Mouse (Mus musculus): ENCODE results near the gene Inpp1.
"Not testable (repeated sequence)": the region's sequence is repeated elsewhere in the genome, so short reads cannot be mapped to it uniquely, and the experiment has no call there.

Gene Inpp1

DNA sequence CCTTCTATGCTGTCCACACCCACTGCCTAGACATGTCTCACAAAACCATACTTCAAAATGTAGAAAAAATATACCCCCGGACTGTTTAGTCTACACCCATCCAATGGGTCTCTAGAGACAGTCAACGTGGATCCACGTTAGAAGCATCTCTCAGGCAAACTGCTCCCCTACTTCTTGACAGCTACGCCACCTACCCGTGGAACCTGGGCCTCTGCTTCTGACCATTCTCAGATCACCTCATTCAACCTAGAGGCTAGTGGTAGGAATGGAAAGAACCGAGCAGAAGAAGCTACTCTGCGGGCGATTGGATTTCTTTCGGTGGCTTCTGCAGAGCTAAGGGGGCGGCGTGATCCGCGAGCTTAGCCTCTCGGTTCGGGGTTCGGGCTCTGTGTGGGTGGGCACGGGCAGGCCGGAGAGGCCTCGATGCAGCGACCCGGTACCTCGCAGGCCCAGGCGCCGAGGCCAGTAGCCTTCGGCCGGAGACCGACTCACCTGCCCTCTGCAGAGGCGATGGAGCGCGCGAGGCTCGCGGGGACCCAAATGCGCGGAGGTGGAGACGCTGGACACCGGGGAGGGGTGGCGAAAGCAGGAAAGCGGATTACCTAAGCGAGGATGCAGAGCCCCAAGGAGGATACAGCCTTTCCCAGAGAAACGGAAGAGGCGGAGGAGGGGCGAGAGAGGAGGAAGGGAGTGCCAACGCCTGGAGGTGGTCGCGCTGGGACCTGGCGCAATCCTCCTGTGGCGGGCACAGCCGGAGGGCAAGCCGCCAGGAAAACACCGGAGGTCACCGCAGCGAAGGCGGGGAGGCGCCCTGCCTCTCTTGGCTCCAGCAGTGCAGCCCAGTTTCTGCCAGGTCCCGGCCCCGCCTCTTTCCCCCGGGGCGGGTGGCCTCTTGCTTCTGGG is at the start of gene Inpp1:
TSS of gene Inpp1 (minus strand) at position 779 of the 903 bp plus-strand sequence.
- DNase-seq (ENCODE audit: low read depth in 1 of 2, low spot score in 2 of 2) = peak; percentile 30 to 61

DNA sequence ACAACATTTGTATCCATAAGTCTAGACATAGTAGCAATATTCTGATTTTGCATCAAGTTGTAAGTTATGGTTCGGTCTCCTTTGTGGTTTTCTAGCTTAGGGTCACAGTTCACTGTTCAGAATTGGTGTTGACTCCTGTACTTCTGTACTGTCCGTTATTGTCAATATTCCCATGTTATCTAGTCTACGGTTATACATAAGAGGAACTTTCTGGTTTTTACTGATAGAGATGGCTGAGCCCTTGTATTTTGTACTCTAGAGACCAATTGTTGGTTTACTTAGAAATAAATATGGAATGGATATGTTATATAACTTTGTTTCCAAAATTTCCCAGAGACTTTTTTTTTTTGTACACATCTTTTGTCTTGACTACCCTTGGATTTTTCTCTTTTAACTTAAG is 48.5 kb upstream of the Inpp1 start:
- no peak for DNase-seq (ENCODE audit: low read depth in 1 of 2, low spot score in 2 of 2)

DNA sequence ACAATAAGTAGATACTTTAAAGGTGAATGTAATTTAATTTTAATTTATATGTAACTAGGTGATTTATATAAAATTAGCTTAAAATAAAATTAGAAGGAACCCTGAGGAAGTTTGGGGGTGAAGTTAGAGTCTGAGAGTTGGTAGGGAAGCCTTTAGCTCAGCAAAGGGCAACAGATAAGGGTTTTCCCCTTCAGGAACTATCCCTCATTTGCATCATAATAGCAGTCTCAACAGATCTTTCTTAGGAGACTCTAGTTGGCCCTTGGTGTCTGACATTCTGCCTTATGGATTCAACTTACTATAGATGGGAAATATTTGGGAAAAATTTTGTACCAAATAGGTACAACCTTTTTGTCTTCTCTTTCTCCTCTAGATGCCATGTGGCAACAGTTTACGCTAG is 46.7 kb upstream of the Inpp1 start:
- no peak for DNase-seq (ENCODE audit: low read depth in 1 of 2, low spot score in 2 of 2)

- DNase-seq (ENCODE audit: low read depth in 1 of 2, low spot score in 2 of 2) = no peak
Observed at GRCm38 (mm10) chr1:52855904-52856601, 38.6 kb upstream of the Inpp1 start.

GRCm38 (mm10) chr1:52854029-52854428 is 36.5 kb upstream of the Inpp1 start:
- DNase-seq (ENCODE audit: low read depth in 1 of 2, low spot score in 2 of 2) = not testable (repeated sequence)

DNA sequence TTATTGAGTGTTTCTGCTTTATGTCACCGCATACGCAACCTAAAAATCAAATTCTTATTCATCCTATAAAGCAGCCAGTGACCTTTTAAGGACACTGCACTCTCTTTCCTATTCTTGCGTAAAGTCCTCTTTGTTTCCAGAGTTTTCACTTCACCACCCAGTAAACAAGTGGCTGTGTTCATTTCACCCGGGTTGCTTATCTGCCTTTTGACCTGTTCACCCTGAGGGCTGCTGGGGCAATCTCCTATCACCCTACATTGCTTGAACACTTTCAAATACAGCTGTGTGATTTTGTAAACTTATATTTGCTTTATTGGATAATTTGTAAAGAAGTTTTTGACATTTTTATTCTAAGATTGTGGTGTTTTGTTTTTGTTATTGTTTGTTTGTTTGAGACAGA is 31.9 kb upstream of the Inpp1 start:
- no peak for DNase-seq (ENCODE audit: low read depth in 1 of 2, low spot score in 2 of 2)

DNA sequence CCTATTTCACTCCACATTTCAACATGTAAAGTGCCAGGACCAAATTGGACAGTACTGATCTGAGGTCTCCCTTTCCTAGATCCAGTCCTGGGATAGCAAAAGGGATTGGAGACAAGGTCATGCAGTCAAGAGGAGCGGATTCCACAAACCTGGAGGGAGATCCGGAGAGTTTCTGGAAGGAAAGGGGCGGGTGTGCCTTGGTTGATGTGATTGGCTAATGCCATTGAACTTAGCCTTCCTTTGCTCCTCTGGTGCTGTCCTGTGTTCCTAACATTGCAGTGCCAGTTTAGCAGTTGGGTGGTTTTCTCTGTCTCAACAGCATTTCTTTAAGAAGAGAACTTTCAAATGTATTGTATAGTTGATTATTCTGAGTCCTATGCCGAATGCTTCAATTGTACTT is 29.1 kb upstream of the Inpp1 start:
- DNase-seq (ENCODE audit: low read depth in 1 of 2, low spot score in 2 of 2) = no peak

- DNase-seq (ENCODE audit: low read depth in 1 of 2, low spot score in 2 of 2) = peak; percentile 95 to 98
Observed at GRCm38 (mm10) chr1:52844782-52845665, 27.5 kb upstream of the Inpp1 start, which contains the start of gene Hibch. TSS of gene Hibch (plus strand) at chr1:52844929.

DNA sequence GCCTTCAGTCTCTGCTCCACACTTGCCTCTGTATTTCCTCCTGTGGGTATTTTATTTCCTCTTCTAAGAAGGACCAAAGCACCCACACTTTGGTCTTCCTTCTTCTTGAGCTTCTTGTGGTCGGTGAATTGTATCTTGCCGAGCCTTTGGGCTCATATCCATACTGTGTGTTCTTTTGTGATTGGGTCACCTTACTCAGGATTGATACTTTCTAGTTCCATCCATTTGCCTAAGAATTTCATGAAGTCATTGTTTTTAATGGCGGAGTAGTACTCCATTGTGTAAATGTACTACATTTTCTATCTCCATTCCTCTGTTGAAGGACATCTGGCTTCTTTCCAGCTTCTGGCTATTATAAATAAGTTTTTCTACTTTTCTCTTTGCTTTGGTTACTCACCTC is 26.9 kb upstream of the Inpp1 start:
- DNase-seq (ENCODE audit: low read depth in 1 of 2, low spot score in 2 of 2) = no peak

- DNase-seq (ENCODE audit: low read depth in 1 of 2, low spot score in 2 of 2) = no peak
Observed at GRCm38 (mm10) chr1:52839099-52839498, 21.6 kb upstream of the Inpp1 start.

DNA sequence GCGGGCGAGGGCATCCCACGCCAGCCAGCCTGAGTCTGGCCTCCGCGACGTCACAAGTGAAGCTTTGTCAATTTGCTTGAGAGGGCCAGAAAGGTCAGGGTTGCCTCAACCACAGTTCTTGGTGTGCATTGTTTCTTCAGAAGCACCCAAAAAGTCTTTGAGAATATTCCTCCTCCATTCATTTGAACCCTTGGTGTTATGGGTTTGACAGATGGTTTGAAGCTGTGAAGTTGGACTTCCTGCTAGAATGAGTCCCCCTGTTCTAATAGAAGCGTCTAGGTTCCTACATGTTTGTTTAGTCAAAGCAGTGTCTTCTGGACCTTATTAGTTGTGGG is 292 bp upstream of the Inpp1 start:
- DNase-seq (ENCODE audit: low read depth in 1 of 2, low spot score in 2 of 2) = no peak

DNA sequence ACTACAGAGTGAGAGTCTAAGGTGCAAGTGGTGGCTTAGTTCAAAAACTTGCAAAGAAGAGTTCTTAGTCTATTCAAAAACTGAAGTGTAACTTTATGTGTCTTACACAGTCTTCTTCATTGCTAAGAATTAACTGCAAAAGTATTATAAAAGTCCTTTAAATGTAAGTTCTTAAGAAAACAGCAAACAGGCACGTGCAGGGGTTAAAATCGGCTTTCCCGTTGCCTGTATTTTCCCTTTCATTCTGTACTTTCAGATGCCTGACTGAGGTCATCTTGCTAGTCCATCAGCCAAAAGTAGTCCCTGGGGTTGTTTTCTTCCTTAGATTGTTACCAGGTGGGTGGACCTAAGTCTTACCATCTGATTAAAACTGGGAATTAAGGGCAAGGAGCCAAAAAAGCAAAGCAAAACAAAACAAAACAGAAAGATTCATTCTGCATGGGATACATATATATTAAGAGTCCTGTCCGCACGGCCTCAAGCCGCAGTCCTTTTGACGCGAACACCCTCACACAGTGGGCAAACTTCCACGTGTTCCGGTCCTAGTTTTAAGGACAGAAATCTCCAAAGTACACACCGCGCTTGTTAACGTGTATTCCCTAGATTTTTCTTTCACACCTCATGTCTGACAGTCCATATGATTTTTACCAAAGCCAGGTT is 1.1 kb downstream of the Inpp1 start:
- no peak for DNase-seq (ENCODE audit: low read depth in 1 of 2, low spot score in 2 of 2)

GRCm38 (mm10) chr1:52808456-52808855 is 9.0 kb downstream of the Inpp1 start:
- no peak for DNase-seq (ENCODE audit: low read depth in 1 of 2, low spot score in 2 of 2)

DNA sequence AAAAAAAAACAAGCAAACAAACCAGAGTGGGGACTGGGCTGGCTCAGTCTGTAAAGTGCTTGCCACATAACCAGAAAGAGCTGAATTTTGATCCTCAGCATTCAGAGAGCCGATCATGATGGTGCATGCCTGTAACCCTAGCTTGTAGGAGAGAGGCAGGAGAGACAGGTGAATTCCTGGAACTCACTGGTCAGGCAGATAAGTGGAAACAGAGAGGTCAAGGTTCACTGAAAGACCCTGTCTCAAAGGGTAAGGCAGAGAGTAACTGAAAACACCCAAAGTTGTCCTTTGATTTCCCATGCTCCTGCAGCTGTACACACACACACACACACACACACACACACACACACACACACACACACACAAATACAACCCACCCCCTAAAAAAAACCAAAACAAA is 12.4 kb downstream of the Inpp1 start:
- no peak for DNase-seq (ENCODE audit: low read depth in 1 of 2, low spot score in 2 of 2)

DNA sequence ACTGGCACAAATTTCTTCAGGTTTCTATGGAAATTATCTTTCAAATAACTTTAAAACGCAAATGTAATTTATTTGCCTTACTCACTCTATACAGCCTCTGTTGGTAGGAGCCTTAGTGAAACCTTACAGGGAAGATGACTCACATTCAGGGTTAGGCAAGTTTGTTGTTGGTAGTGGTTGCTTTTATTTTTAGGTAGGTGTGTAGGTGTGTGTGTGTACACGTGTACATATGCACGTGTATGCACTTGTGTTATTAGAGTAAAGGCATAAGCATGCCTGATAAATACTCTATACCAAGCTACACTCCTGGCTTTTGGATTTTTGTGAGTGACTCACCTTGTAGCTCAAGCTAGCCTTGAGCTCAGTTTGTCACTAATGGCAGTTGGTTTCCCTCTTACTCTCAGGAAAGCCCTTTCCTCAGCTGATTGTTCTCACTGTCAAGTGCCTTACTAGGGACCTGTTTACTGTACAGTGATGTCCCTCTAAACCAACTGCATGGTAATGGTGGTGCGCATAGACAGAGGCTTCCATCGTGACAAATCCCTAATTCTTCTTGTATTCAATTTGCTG is 15.0 kb downstream of the Inpp1 start:
- no peak for DNase-seq (ENCODE audit: low read depth in 1 of 2, low spot score in 2 of 2)

DNA sequence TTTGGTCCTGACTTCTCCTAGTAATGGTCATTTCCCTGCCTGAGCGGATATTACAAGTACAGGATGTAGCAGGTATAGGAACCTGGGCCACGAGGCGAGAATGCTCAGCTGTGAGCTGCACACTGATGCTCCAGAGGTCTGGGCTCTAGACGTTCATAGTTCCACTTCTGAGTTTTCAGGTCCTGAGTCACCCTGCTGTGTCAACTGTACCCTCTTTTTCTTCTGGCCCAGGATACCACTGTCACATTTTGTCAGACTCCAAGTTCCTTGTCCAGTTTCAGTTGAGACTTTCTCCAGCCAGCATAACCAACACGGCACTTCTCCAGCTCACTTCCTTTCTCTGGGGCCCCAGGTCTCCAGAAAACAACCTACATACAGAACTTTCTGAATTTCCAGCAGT is 15.8 kb downstream of the Inpp1 start:
- peak; percentile 32 to 40 for DNase-seq (ENCODE audit: low read depth in 1 of 2, low spot score in 2 of 2)

GRCm38 (mm10) chr1:52800340-52800740 is 17.1 kb downstream of the Inpp1 start:
- peak; percentile 30 to 45 for DNase-seq (ENCODE audit: low read depth in 1 of 2, low spot score in 2 of 2)

- DNase-seq (ENCODE audit: low read depth in 1 of 2, low spot score in 2 of 2) = no peak
Observed at GRCm38 (mm10) chr1:52799772-52800171, 17.7 kb downstream of the Inpp1 start.

DNA sequence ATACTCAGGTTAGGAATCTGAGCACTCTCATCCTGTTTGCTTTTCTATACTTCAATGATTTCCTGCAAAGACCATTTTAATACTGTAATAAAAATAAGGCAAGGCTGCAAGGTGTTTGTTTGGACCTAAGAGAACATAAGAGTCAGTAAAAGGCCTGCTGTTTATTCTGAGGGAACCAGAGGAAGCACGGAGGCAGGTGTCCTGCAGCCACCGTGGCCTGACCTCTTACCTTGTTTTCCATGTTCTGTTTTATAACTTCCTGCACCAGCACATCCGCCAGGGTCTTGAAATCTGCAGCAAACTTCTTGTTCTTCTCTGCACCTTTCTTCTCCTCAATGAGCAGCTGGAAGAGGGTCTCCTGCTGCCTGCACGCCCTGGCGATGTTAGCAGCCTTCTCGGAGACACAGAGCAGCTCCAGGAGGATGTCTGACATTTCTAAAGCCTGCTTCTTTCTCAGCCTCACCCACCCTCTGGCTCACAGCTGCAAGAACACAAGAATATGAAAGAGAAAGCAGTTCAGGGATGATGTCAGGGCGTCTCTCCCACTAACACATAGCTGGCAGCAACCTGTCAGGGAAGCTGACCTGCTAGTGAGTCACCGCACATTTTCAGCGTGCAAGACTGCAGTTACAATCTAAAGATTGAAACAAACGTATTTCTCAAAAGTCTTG is 18.3 kb downstream of the Inpp1 start:
- no peak for DNase-seq (ENCODE audit: low read depth in 1 of 2, low spot score in 2 of 2)

- no peak for DNase-seq (ENCODE audit: low read depth in 1 of 2, low spot score in 2 of 2)
Observed at GRCm38 (mm10) chr1:52795927-52796326, 21.6 kb downstream of the Inpp1 start.
